Mouse (Mus musculus) ES-Bruce4 (cell line): ENCODE data around the gene Rasal2.

ENCODE experiments used
- CTCF ChIP-seq: IDR thresholded peaks from one replicate; pipeline ENCODE4 v1.8.1; 2011; ENCODE audit warnings: low read depth, low read length
- POLR2A ChIP-seq: IDR thresholded peaks from one replicate; pipeline ENCODE4 v1.8.1; 2011; ENCODE audit warnings: low read length; ENCODE audit not compliant: insufficient read depth

GRCm38 (mm10) chr1:157433316-157433715, 20.9 kb upstream of the Rasal2 start:
- TF ChIP-seq POLR2A (no peak), CTCF (no peak)
